Mouse (Mus musculus) v-Abl transformed pro-B cells (cell line): Measurements from ENCODE around the gene Psmb7.

Source experiments
- in situ Hi-C, 2 experiments: fragments of 400-800 bp; cut with MboI; formaldehyde crosslinking; loops; one replicate each; pipeline ENCODE4 v1.15.1; 2025; ENCODE audit not compliant: unreplicated experiment in 2 of 2

The Psmb7 gene

DNA sequence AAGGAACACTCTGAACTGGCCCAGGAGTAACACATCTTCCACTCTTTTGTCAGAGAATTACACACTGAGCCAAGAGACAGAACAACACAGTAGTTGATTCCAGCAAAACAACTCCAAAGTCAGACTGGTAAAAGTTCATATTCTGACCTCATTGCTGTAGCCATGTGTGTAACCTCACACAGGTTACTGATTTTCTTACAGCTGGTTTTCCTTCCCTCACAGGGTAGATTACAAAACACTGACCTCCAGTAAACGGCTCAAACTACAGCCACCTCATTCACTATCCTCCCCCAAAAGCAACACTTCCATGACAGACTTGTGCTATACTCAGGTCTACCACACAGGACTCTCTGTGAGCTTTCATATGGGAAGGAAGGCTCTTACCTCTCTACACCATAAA, 36.2 kb downstream of the Psmb7 start:
- in situ Hi-C loops: no loop called here

- in situ Hi-C loops: no loop called here
Observed at GRCm38 (mm10) chr2:38600842-38601241, 43.0 kb downstream of the Psmb7 start.

DNA sequence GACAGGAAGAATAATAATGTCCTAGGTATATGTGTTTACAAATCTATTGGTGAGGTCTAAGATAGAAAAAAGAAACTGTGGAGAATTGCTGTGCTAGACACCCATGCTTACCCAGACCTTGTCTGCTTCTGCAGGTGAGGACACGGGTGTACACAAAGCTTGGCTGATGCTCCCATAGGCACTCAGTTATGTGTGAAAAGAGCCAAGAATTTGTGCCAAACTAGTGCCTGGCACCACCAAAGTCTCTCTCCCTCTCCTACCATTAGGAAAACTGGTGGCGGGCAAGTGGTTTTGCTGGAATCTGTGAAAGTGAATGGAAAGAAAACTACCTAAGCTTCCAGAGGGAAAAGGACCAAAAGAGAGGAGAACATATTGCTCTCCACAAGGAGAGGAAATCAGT, 45.5 kb downstream of the Psmb7 start:
- in situ Hi-C loops: loop anchor here in 1 of 2 experiments (10.0 kb wide), 1 partner anchor 164 kb away; no protein-coding TSS in a partner anchor

- in situ Hi-C loops: loop anchor here in 1 of 2 experiments (10.0 kb wide), 1 partner anchor 163 kb away; no protein-coding TSS in a partner anchor
Observed at GRCm38 (mm10) chr2:38597896-38598295, 46.0 kb downstream of the Psmb7 start.

DNA sequence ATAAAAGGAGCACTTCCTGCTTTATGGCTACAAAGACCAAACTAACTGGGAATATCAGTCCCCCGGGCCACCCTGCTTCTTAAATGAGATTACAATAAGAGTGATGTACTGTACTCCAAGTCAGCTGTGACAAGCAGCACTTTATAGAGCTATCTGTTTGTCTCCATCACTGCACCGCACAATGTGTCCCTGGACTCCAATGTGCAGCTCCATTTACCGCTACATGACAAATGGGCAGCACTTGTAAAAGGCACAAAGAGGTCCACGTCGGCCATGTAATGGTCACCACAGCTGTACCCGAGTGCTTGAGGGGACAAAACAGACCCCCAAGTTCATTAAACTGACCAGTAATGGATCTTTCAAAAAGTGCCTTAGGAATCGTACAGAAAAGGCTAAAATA, 49.0 kb downstream of the Psmb7 start:
- in situ Hi-C loops: loop anchor here (5.0 to 10.0 kb wide), 2 partner anchors 160 to 163 kb away; no protein-coding TSS in a partner anchor

GRCm38 (mm10) chr2:38591751-38592459, 52.0 kb downstream of the Psmb7 start:
- in situ Hi-C loops: loop anchor here (5.0 to 10.0 kb wide), 2 partner anchors 157 to 160 kb away; no protein-coding TSS in a partner anchor

- in situ Hi-C loops: loop anchor here in 1 of 2 experiments (10.0 kb wide), 1 partner anchor 132 kb away; no protein-coding TSS in a partner anchor
Observed at GRCm38 (mm10) chr2:38586733-38587132, 57.2 kb downstream of the Psmb7 start.

GRCm38 (mm10) chr2:38585379-38585736, 58.5 kb downstream of the Psmb7 start:
- in situ Hi-C loops: loop anchor here in 1 of 2 experiments (10.0 kb wide), 1 partner anchor 131 kb away; no protein-coding TSS in a partner anchor

- in situ Hi-C loops: loop anchor here in 1 of 2 experiments (10.0 kb wide), 1 partner anchor 130 kb away; no protein-coding TSS in a partner anchor
Observed at GRCm38 (mm10) chr2:38584514-38585378, 59.1 kb downstream of the Psmb7 start.

- in situ Hi-C loops: loop anchor here in 1 of 2 experiments (10.0 kb wide), 1 partner anchor 129 kb away; no protein-coding TSS in a partner anchor
Observed at GRCm38 (mm10) chr2:38583982-38584381, 59.9 kb downstream of the Psmb7 start.

DNA sequence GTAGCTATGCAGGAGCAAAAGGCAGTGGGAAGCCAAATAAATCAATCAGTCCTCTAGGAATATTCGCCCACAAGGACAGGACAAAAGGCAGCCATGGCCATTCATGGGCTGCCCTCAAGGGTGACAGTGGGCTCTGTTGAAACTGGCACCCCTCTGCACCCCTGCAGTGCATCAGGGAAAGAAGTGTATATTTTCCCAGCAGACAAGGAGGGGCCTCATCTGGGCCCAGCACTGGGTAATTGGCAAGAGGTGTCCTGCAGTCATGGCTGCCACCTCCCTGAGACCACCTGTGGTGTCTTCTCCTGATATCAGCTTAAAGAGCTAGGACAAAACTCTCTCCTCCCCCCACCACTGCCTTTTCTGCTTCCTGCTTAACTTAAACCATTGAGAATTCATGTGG, 64.4 kb downstream of the Psmb7 start:
- in situ Hi-C loops: no loop called here

- in situ Hi-C loops: no loop called here
Observed at GRCm38 (mm10) chr2:38578602-38579521, 65.0 kb downstream of the Psmb7 start.

DNA sequence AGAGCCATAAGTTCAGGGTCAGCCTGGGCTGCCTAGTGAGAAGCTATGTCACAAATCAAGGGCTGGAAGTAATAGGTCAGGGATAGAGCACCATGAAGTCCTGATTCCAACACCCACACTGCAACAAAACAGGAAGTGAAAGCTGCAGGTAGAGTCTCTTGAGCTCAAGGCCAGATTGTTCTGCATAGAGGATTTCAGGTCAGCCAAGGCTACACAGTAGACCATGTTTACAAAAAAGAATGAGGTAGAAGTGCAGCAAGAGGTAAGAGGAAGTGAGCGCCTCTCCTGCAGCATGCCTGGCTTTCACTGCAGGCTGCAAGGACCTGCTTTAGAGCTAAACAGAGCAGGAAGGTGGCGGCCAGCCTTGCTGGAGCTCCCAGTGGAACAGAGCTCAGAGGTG, 69.2 kb downstream of the Psmb7 start:
- in situ Hi-C loops: no loop called here

DNA sequence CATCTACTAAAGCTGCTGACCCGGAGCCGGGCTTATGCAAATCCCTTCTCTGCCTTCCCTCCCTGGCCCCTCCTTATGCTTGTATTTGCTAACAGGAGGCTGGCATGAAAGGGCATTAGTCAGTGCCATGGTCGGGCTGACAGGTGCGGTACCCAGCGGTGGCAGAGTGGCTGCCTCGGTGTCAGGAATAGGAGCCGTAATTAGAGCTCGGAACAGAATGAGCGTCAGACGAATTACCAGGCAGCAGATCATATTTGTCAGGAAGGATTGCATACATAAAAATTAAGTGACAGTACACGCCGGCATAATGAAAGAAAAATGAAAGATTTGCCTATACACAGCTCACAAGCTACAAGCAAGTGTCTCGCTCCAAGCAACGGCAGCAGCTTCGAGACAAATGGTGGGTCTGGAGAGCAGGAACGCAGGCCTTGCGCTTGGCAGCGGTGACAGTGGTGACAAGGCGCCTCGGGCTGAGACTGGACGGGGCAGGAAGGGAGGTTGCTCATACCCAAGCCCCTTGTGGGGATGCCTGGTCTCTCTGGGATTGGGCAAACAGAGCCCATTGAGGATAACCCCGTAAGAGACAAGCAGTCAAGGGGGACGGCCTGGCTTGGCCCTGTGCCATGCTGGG, 71.8 kb downstream of the Psmb7 start:
- in situ Hi-C loops: no loop called here

DNA sequence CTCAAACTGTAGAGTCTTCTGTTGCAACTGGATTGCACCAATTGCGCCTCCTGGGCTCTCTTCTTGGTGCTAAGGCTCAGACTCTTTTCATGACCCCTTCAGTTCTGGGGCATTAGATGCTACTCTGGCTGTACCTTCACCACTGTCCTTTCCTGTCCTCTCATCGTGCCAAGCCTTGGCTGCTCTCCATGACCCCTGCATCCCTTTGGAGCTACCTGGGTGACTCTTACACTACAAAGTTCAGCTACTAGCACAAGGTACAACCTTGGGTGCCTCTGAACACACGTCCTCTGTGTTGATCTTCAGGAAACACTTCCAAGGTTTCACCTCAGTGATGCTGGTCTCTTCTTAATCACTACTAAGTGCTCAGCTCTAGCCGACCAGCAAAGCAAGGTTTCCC, 81.3 kb downstream of the Psmb7 start:
- in situ Hi-C loops: no loop called here

DNA sequence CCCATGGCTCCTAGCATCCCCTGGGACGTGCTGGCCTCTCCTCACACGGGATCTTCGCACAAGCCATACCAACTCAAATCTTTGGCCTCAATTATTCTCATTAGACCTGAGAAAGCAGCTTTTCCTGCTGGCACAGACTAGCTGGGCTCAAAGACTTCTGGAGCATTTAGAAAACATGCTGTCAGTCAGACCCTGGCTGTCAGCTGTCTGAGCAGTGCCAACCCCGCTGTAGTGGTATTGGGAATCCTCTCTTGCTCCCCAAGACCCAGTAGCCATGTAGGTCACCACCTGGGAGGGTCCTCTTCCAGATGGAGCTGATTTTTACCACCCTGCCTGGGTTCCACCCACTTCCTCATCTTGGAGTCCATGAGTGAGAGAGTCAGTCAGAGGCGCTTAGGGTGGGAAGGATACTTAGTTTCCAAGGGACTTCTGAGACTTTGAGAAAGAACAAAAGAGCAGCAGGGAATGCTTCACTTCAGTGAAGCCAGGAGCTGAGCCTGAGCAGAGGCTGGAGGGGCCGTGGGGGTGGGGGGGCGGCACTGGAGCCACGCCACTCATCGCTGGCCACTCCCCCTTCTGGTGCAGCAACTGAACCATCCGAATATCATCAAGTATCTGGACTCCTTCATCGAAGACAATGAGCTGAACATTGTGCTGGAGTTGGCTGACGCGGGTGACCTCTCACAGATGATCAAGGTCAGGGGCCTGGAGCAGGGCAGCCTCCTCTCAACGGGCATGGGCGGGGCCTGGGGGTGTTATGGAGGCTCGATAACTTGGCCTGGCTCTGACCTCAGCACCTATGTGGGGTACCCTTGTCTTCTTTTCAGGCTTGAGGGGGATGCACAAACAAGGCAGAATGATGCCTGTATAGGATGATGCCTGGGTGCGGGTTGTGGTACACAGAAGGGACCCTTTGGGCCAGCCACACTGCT, 83.3 kb downstream of the Psmb7 start:
- in situ Hi-C loops: no loop called here

- in situ Hi-C loops: no loop called here
Observed at GRCm38 (mm10) chr2:38556721-38557120, 87.2 kb downstream of the Psmb7 start.

DNA sequence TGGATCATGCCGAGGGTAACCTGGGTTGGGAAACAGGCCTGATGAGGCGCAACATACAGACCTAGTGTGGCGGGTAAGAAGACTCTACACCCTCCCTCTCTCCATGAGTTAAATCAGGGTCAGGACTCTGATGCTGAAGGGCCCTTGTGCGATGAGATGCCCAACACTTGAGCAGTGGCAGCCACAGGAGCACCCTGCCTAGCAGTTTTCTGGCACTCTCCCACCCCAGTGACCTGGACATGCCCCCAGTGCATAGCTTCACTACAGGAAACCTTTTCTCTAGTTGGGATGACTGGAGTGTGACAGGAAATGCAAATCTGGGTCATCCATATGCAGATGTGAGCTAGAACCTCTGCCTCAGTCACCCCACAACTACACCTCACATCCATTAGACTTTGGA, 88.2 kb downstream of the Psmb7 start:
- in situ Hi-C loops: no loop called here
